ENCODE assay signal across 23 mouse cellular contexts in genomic region chr19:48294251-48294650, GRCm38 (mm10).
"Had no signal": no experiment of that assay in that cellular context is flagged by ENCODE, and none has a peak within 500 bp of the region (broad histone marks: within the 10 kb centered on the region; RNA-seq: fewer than 3 reads in every experiment).

No protein-coding gene starts in this region.

- DNase-seq: gastrocnemius, postnatal 14 days; gastrocnemius, postnatal 36 days; heart, adult 2 months; heart, postnatal 14 days; heart, postnatal 36 days; kidney, adult 11 months; kidney, adult 2 months; kidney, adult 9 months; kidney, postnatal 14 days; kidney, postnatal 36 days; layer of hippocampus, adult 9-11 months; layer of hippocampus, postnatal 36 days; liver, embryonic 13.5 days had no signal

- H3K4me3 ChIP-seq: heart, adult 2 months; heart, embryonic 13.5 days; heart, embryonic 15.5 days; hindbrain, embryonic 13.5 days; hindbrain, embryonic 15.5 days; kidney, embryonic 15.5 days; liver, embryonic 13.5 days; liver, embryonic 15.5 days had no signal

- H3K9ac ChIP-seq: heart, embryonic 13.5 days; heart, embryonic 15.5 days; hindbrain, embryonic 13.5 days; hindbrain, embryonic 15.5 days; kidney, embryonic 15.5 days; liver, embryonic 13.5 days; liver, embryonic 15.5 days had no signal

- H3K27me3 ChIP-seq: heart, embryonic 13.5 days; heart, embryonic 15.5 days; hindbrain, embryonic 13.5 days; hindbrain, embryonic 15.5 days; kidney, embryonic 15.5 days; liver, embryonic 13.5 days; liver, embryonic 15.5 days had no signal

- H3K9me3 ChIP-seq: heart, embryonic 13.5 days; heart, embryonic 15.5 days; hindbrain, embryonic 13.5 days; hindbrain, embryonic 15.5 days; kidney, embryonic 15.5 days; liver, embryonic 13.5 days; liver, embryonic 15.5 days had no signal

- H3K4me1 ChIP-seq: heart, embryonic 13.5 days; heart, embryonic 15.5 days; hindbrain, embryonic 15.5 days; kidney, embryonic 15.5 days; liver, embryonic 13.5 days; liver, embryonic 15.5 days had no signal

- ATAC-seq: hindbrain, postnatal 0 days; intestine, embryonic 16.5 days had no signal

- H3K27ac ChIP-seq: heart, adult 2 months; heart, embryonic 13.5 days; heart, embryonic 15.5 days; hindbrain, embryonic 13.5 days; hindbrain, embryonic 15.5 days; hindbrain, postnatal 0 days; kidney, embryonic 15.5 days; kidney, postnatal 0 days; liver, embryonic 13.5 days; liver, embryonic 15.5 days had no signal

- H3K4me2 ChIP-seq: heart, embryonic 11.5 days; heart, embryonic 13.5 days; heart, embryonic 15.5 days; hindbrain, embryonic 13.5 days; hindbrain, embryonic 15.5 days; kidney, embryonic 15.5 days; liver, embryonic 13.5 days; liver, embryonic 15.5 days had no signal

- H3K36me3 ChIP-seq: heart, embryonic 13.5 days; heart, embryonic 15.5 days; hindbrain, embryonic 13.5 days; hindbrain, embryonic 15.5 days; kidney, embryonic 15.5 days; liver, embryonic 13.5 days; liver, embryonic 15.5 days had no signal
